Mouse (Mus musculus) forebrain, embryonic 13.5 days (tissue): Measurements from ENCODE around the gene Klf15. TPM values are rescaled to one million over a fixed set of nuclear protein-coding genes. Genes with fewer than 3 reads are reported as not detected.

Experiments
- ATAC-seq: fragments of 200-750 bp; cut with Nextera tagmentation; 2 replicates; pipeline ENCODE4 v1.8.0; 2017
- H3K27ac ChIP-seq: fragments of 300-500 bp; sonication (generic); 2 replicates; pipeline ENCODE4 v1.5.1; 2015; ENCODE audit warnings: inconsistent platforms, mild to moderate bottlenecking, moderate library complexity
- H3K27me3 ChIP-seq: fragments of 300-500 bp; sonication (generic); 2 replicates; pipeline ENCODE4 v1.6.1; 2015; ENCODE audit warnings: mild to moderate bottlenecking, inconsistent platforms
- H3K36me3 ChIP-seq: fragments of 300-500 bp; sonication (generic); 2 replicates; pipeline ENCODE4 v1.6.1; 2015; ENCODE audit warnings: mild to moderate bottlenecking, inconsistent platforms; ENCODE audit not compliant: poor library complexity, severe bottlenecking
- H3K4me1 ChIP-seq: fragments of 300-500 bp; sonication (generic); 2 replicates; pipeline ENCODE4 v1.6.1; 2015; ENCODE audit warnings: inconsistent platforms
- H3K4me2 ChIP-seq: fragments of 300-500 bp; sonication (generic); 2 replicates; pipeline ENCODE4 v1.6.1; 2015; ENCODE audit warnings: inconsistent platforms, mild to moderate bottlenecking, moderate library complexity
- H3K4me3 ChIP-seq: fragments of 300-500 bp; sonication (generic); 2 replicates; pipeline ENCODE4 v1.5.1; 2015; ENCODE audit warnings: mild to moderate bottlenecking, inconsistent platforms
- H3K9ac ChIP-seq: fragments of 300-500 bp; sonication (generic); 2 replicates; pipeline ENCODE4 v1.6.1; 2015; ENCODE audit warnings: mild to moderate bottlenecking, inconsistent platforms
- H3K9me3 ChIP-seq: fragments of 300-500 bp; sonication (generic); replicated peaks from 2 replicates; pipeline ENCODE4 v1.6.1; 2016; ENCODE audit warnings: inconsistent platforms
- WGBS: fragments of 180-500 bp; shearing (Covaris S2); methylation state at CpG from one replicate; pipeline ENCODE4 v1.1.7; 2015; 5-methylcytosine and 5-hydroxymethylcytosine counted together
- polyA plus RNA-seq: library from polyadenylated mRNA; unstranded; fragments of >200 nt; fragmentation: Nextera tagmentation; extraction: Ambion mirVana; gene quantifications from 2 replicates; pipeline ENCODE4 v1.2.1, GENCODE M21; 2015

The Klf15 gene
- polyA plus RNA-seq, 1 experiment from 2014 or later, result 7.0 TPM

GRCm38 (mm10) chr6:90450179-90450578 is 12.2 kb upstream of the Klf15 start:
- Histone ChIP-seq H3K27me3 (no peaks in the 10 kb centered on the region; the same call in 1 of the 2 replicates), H3K36me3 (no peaks in the 10 kb centered on the region), H3K9me3 (no peaks in the 10 kb centered on the region), H3K4me3 (no peak overlapping the region), H3K4me1 (peaks cover 10% of the 10 kb centered on the region), H3K4me2 (no peak overlapping the region), H3K27ac (no peak overlapping the region), H3K9ac (no peak overlapping the region)
- WGBS, result 30% methylated on average over 7 of the region's 7 CpGs
- no peak for ATAC-seq

DNA sequence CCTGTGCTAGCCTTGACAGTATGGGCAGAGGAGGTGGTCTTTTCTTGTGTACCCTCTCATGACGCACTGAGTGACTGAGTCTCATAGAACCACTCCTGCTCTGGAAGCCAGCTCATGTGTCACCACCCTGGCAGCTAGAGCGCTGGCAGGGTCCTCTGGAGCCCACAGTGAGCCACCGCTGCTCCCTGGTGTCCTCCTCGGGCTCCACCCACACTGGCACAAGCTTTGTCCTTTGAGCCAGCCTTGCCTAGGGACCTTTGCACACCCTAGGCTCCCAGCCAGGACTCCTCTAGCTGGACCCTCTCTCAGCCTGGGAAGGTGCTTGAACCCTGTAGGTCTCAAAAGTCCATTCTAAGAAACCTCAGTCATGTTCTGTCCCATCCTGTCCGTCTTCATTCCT is 11.7 kb upstream of the Klf15 start:
- H3K4me1 ChIP-seq, result peaks cover 10% of the 10 kb centered on the region
- no peak overlapping the region for H3K4me2 ChIP-seq
- no peaks in the 10 kb centered on the region; the same call in 1 of the 2 replicates for H3K27me3 ChIP-seq
- no peak overlapping the region for H3K4me3 ChIP-seq
- 73% methylated on average over 5 of the region's 5 CpGs for WGBS
- H3K9me3 ChIP-seq, result no peaks in the 10 kb centered on the region
- H3K9ac ChIP-seq, result no peak overlapping the region
- no peak for ATAC-seq
- no peak overlapping the region for H3K27ac ChIP-seq
- H3K36me3 ChIP-seq, result no peaks in the 10 kb centered on the region

- Histone ChIP-seq H3K27ac (no peak overlapping the region), H3K9ac (no peak overlapping the region), H3K4me3 (no peak overlapping the region), H3K4me2 (no peak overlapping the region), H3K36me3 (no peaks in the 10 kb centered on the region), H3K27me3 (no peaks in the 10 kb centered on the region; the same call in 1 of the 2 replicates), H3K4me1 (peaks cover 9% of the 10 kb centered on the region), H3K9me3 (no peaks in the 10 kb centered on the region)
- WGBS, result 88% methylated on average over 5 of the region's 5 CpGs
- no peak for ATAC-seq
Observed at GRCm38 (mm10) chr6:90451512-90451911, 10.9 kb upstream of the Klf15 start.

GRCm38 (mm10) chr6:90452603-90453002 is 9.8 kb upstream of the Klf15 start:
- no peak overlapping the region for H3K9ac ChIP-seq
- no peaks in the 10 kb centered on the region; the same call in 1 of the 2 replicates for H3K27me3 ChIP-seq
- H3K27ac ChIP-seq, result no peak overlapping the region
- ATAC-seq, result no peak
- no peak overlapping the region for H3K4me2 ChIP-seq
- no peaks in the 10 kb centered on the region; the same call in 1 of the 2 replicates for H3K4me1 ChIP-seq
- H3K9me3 ChIP-seq, result no peaks in the 10 kb centered on the region
- no peak overlapping the region for H3K4me3 ChIP-seq
- no peaks in the 10 kb centered on the region for H3K36me3 ChIP-seq

DNA sequence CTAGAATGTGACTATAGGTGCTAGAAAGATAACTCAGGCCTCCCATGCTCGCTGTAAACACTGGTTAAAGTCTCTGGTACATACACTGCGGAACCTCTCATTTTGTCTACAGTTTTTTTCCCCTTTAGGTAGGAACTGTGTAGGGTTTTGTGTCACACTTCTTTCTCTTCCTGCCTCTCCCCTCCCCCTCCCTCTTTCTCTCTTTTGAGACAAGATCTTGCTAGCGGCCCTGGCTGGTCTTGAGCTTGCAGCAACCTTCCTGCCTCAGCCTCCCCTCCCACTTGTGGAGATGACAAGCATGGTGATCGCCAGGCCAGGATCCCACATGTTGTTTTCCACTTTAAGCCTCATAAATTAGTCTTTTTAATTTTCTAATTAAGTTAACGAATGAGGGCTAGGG is 8.6 kb upstream of the Klf15 start:
- 82% methylated on average over 5 of the region's 5 CpGs for WGBS
- no peak for ATAC-seq
- Histone ChIP-seq H3K4me3 (no peak overlapping the region), H3K9ac (no peak overlapping the region), H3K9me3 (no peaks in the 10 kb centered on the region), H3K4me2 (no peak overlapping the region), H3K27ac (no peak overlapping the region), H3K36me3 (no peaks in the 10 kb centered on the region), H3K4me1 (no peaks in the 10 kb centered on the region), H3K27me3 (no peaks in the 10 kb centered on the region; the same call in 1 of the 2 replicates)

- Histone ChIP-seq H3K4me1 (peaks cover 5% of the 10 kb centered on the region; the same call in 1 of the 2 replicates), H3K9me3 (no peaks in the 10 kb centered on the region), H3K27ac (no peak overlapping the region), H3K9ac (no peak overlapping the region; the same call in 1 of the 2 replicates), H3K4me2 (no peak overlapping the region), H3K27me3 (peaks cover 27% of the 10 kb centered on the region), H3K4me3 (no peak overlapping the region), H3K36me3 (no peaks in the 10 kb centered on the region)
- no peak for ATAC-seq
- 87% methylated on average over 2 of the region's 2 CpGs for WGBS
Observed at GRCm38 (mm10) chr6:90457421-90457820, 5.0 kb upstream of the Klf15 start.

DNA sequence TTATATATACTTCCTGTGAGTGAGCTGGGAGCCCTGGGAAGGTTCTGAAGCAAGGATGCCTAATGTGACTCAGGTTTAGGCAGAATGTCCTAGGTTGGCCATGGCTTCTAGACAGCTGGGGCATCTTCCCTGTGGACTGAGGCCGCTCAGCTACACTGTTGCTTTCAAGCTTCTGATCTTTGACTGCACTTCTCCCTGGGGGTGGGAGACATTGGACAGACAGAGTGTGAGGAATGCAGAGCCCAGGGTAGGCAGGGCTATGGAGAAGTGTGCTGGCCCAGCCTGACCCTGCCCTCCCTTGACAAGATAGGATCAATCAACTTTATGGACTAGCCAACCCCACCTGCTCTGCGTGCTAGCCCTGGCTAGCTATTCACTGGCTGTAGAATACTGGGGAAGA is 1.2 kb upstream of the Klf15 start:
- Histone ChIP-seq H3K27ac (no peak overlapping the region), H3K4me3 (no peak overlapping the region), H3K4me2 (no peak overlapping the region), H3K27me3 (peaks cover 41% of the 10 kb centered on the region), H3K9ac (no peak overlapping the region), H3K4me1 (peaks cover 25% of the 10 kb centered on the region), H3K36me3 (no peaks in the 10 kb centered on the region), H3K9me3 (no peaks in the 10 kb centered on the region)
- 63% methylated on average over 2 of the region's 2 CpGs for WGBS
- no peak for ATAC-seq

DNA sequence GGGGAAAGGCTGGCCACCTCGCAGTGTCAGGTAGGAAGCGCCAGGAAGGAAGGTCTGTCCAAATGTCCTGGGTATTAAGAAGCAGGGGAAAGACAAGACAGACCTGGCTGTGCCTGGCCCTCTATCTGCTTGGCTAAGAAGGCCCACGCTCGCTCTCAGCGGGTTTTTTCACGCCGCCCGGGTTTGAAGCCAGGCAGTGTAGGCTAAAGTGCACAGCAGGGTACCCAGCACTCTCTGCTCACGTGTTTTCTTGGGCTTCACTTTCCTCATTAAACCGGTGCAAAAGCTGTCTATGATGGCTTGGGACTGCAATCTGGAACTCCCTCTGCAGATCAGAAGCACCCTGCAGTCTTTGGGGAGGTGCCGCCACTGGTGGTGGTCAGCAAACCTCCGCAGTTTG is 605 bp upstream of the Klf15 start:
- peak overlapping the region; percentile 65 for H3K4me3 ChIP-seq
- no peak overlapping the region for H3K9ac ChIP-seq
- H3K27ac ChIP-seq, result no peak overlapping the region
- H3K36me3 ChIP-seq, result no peaks in the 10 kb centered on the region
- H3K27me3 ChIP-seq, result peaks cover 41% of the 10 kb centered on the region
- 6% methylated on average over 12 of the region's 12 CpGs for WGBS
- no peaks in the 10 kb centered on the region for H3K9me3 ChIP-seq
- H3K4me1 ChIP-seq, result peaks cover 25% of the 10 kb centered on the region
- ATAC-seq, result no peak
- peak overlapping the region; percentile 100 for H3K4me2 ChIP-seq

- H3K4me3 ChIP-seq, result peak overlapping the region; percentile 65
- H3K9ac ChIP-seq, result peak overlapping the region; percentile 73
- peaks cover 41% of the 10 kb centered on the region for H3K27me3 ChIP-seq
- H3K27ac ChIP-seq, result no peak overlapping the region
- ATAC-seq, result peak; percentile 17; the same call in 1 of the 2 replicates
- no peaks in the 10 kb centered on the region for H3K9me3 ChIP-seq
- H3K36me3 ChIP-seq, result peaks cover 5% of the 10 kb centered on the region; the same call in 1 of the 2 replicates
- H3K4me2 ChIP-seq, result peak overlapping the region; percentile 100
- peaks cover 25% of the 10 kb centered on the region for H3K4me1 ChIP-seq
- under 1% methylated on average over 38 of the region's 38 CpGs for WGBS
Observed at GRCm38 (mm10) chr6:90462841-90463227, 458 bp downstream of the Klf15 start.

DNA sequence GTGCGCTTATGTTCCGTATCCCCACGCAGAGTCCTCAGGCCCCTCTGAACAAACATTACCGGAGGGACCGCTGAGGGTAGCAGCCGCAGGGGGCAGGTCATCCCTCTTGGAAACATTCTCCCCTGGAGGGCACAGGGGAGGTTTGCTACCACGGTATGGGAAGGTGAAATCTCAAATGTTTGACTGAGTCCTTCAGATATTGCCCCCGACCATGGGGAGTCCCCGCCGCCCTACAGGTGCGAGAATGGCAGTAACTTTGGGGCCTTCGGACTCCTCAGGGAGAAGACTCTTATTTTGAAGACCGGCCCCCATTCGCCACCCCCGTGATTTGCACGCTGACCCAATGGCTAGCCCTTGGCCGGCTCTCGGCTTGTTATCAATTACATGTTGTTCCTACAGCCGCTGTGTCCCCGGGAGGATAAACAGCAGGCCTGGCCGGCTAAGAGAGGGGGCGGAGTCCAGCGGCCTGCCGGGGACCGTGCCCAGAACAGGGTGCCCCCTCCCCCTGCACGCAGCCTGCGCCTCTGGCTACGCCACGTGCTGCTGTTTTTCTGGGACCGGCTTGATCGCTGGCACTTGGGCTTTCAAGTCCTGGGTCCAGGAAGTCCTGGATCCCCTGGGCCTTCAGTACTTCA is 969 bp downstream of the Klf15 start:
- H3K27me3 ChIP-seq, result peaks cover 41% of the 10 kb centered on the region
- no peak overlapping the region for H3K27ac ChIP-seq
- peaks cover 25% of the 10 kb centered on the region for H3K4me1 ChIP-seq
- H3K4me3 ChIP-seq, result peak overlapping the region; percentile 65
- ATAC-seq, result peak; percentile 84
- WGBS, result under 1% methylated on average over 31 of the region's 31 CpGs
- peak overlapping the region; percentile 100 for H3K4me2 ChIP-seq
- H3K9ac ChIP-seq, result peak overlapping the region; percentile 73
- H3K9me3 ChIP-seq, result no peaks in the 10 kb centered on the region
- peaks cover 5% of the 10 kb centered on the region; the same call in 1 of the 2 replicates for H3K36me3 ChIP-seq

DNA sequence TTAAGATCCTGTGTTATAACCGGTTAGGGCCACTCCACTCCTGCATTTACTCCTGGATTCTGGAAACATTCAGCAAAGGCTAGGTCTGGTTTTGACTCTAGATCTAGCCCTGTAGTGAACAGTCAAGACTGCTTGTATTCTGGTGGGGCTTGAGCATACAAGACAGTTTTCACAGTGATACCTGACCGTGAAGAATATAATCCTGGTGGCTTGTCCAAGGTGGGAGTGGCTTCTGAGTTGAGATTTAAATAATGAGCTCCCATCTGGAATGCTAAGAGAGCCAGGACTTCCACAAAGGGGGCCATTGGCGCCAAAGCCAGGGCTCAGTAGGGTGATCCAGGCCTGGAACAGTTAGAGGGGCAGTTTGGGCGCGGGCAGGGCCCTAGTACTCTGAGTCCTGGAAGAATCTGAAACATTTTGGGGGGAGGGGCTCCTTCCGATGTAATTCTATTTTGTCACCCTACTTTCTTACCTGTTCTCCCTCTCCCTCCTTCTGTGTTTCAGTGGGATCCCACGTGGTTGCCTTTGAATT is 1.6 kb downstream of the Klf15 start:
- Histone ChIP-seq H3K9ac (peak overlapping the region; percentile 73; the same call in 1 of the 2 replicates), H3K27ac (no peak overlapping the region), H3K9me3 (no peaks in the 10 kb centered on the region), H3K4me2 (peak overlapping the region; percentile 100), H3K36me3 (peaks cover 5% of the 10 kb centered on the region; the same call in 1 of the 2 replicates), H3K4me3 (peak overlapping the region; percentile 65), H3K27me3 (peaks cover 41% of the 10 kb centered on the region), H3K4me1 (peaks cover 25% of the 10 kb centered on the region)
- WGBS, result 28% methylated on average over 7 of the region's 7 CpGs
- ATAC-seq, result peak; percentile 7; the same call in 1 of the 2 replicates

- H3K36me3 ChIP-seq, result peaks cover 5% of the 10 kb centered on the region; the same call in 1 of the 2 replicates
- H3K9me3 ChIP-seq, result no peaks in the 10 kb centered on the region
- H3K4me1 ChIP-seq, result peaks cover 25% of the 10 kb centered on the region
- H3K4me2 ChIP-seq, result no peak overlapping the region
- H3K4me3 ChIP-seq, result no peak overlapping the region
- H3K27ac ChIP-seq, result no peak overlapping the region
- WGBS, result 90% methylated on average over 11 of the region's 11 CpGs
- no peak overlapping the region for H3K9ac ChIP-seq
- ATAC-seq, result no peak
- peaks cover 36% of the 10 kb centered on the region for H3K27me3 ChIP-seq
Observed at GRCm38 (mm10) chr6:90465028-90465640, 2.8 kb downstream of the Klf15 start.
